Mouse (Mus musculus): ENCODE data around the gene Zfp74. TPM values are rescaled to one million over a fixed set of nuclear protein-coding genes. Genes with fewer than 3 reads are reported as not detected.

Zfp74 gene
- polyA plus RNA-seq (2016; fragmentation: Nextera tagmentation; extraction: Ambion mirVana): 16.4 and 17.2 TPM in 2 replicates

DNA sequence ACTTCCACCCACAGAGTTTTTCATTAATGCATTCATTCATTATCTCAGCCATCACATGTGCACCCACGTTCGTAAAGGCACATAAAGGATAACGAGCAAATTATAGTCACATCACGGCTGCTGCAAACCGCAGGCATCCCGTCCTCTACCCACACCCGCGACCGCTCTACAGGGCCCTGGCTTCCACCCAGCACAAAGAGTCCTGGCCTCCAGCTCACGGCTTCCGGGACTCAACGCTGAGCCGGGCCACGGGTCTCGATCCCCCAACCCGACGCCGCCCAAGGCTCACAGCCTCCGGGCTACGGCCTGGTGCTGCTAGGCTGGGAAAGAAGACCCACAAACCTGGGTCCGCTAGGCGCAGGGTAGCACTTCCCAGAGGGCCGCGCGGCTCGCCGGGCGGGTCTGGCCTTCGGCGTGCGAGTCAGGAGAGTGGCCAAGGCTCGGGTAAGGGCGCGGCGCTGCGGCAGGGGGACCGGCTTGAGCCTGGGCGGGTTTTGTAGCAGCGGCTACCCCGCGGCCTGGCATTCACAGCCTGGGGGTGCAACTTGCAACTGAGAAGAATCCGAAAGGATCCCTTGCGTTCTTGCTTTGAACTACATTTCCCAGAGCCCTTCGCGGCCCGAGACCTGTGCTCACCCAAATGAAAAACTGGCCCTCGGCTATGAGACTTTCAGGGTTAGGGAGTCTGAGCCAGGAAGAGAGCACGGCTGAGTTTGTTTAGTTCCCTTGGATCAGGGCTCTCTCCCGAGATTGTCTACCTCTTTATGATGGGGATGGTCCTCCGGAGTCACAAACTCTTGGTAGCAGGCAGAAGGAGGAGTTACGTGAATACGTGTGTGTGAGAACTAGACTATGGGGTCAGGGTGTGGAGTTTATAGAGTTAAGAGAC is at the start of gene Zfp74:
TSS of gene Zfp74 (minus strand) at position 577 of the 889 bp plus-strand sequence.
- 2% methylated on average over 52 of the region's 52 CpGs for WGBS
- Histone ChIP-seq H3K27ac (peak within 1 kb of the TSS; percentile 94), H3K4me2 (replicated peaks) (peak within 1 kb of the TSS; percentile 61), H3K36me3 (peaks cover 8% of the 10 kb centered on the region; the same call in 1 of the 2 replicates), H3K4me1 (no peaks in the 10 kb centered on the region; the same call in 1 of the 2 replicates), H3K27me3 (no peaks in the 10 kb centered on the region), H3K9me3 (replicated peaks) (no peaks in the 10 kb centered on the region), H3K9ac (peak within 1 kb of the TSS; percentile 90), H3K4me3 (peak within 1 kb of the TSS; percentile 77)
- ATAC-seq (ENCODE audit: low FRiP score): peak; percentile 94

DNA sequence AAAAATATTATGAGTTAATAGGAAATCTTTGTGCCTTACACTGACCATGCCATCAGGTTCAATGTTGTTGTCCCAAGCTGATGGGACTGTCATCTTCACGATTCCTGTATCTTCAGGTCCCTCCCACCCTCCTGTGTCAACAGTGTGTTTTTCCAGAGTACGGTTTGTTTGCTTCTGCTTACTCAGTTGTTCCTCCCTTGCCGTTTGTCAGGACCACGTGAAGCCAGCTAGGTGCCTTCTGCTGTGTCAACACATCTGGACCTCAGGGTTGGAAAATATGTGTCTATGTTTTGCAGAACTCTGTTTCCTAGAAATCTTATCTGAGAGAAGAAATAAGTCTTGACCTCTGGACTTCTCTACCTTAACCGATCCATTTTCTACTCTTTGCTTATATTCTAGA is 46.7 kb upstream of the Zfp74 start:
- no peaks in the 10 kb centered on the region for H3K27me3 ChIP-seq
- H3K9me3 ChIP-seq (replicated peaks): no peaks in the 10 kb centered on the region
- 93% methylated on average over 5 of the region's 5 CpGs for WGBS
- H3K4me1 ChIP-seq: no peaks in the 10 kb centered on the region
- H3K27ac ChIP-seq: no peak overlapping the region
- H3K4me2 ChIP-seq (replicated peaks): no peak overlapping the region
- no peak for ATAC-seq (ENCODE audit: low FRiP score)
- H3K9ac ChIP-seq: no peak overlapping the region
- H3K4me3 ChIP-seq: no peak overlapping the region
- H3K36me3 ChIP-seq: peaks cover 55% of the 10 kb centered on the region

DNA sequence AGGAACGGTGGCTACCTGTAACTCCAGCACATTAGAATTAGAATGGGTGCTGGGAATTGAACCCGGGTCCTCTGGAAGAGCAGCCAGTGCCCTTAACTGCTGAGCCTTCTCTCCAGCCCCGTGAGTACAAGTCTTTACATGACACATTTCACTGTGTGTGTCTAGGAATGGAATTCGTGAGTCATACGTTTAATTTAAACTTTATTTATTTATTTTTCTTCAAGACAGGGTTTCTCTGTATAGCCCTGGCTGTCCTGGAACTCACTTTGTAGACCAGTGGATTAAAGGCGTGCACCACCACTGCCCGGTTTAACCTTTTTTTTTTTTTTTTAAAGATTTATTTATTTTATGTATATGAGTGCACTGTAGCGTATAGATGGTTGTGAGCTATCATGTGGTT is 41.2 kb upstream of the Zfp74 start:
- no peak for ATAC-seq (ENCODE audit: low FRiP score)
- H3K36me3 ChIP-seq: peaks cover 77% of the 10 kb centered on the region
- no peak overlapping the region for H3K27ac ChIP-seq
- H3K27me3 ChIP-seq: no peaks in the 10 kb centered on the region
- H3K9me3 ChIP-seq (replicated peaks): no peaks in the 10 kb centered on the region
- no peak overlapping the region for H3K4me3 ChIP-seq
- 94% methylated on average over 8 of the region's 8 CpGs for WGBS
- H3K4me2 ChIP-seq (replicated peaks): no peak overlapping the region
- H3K4me1 ChIP-seq: no peaks in the 10 kb centered on the region
- H3K9ac ChIP-seq: no peak overlapping the region

DNA sequence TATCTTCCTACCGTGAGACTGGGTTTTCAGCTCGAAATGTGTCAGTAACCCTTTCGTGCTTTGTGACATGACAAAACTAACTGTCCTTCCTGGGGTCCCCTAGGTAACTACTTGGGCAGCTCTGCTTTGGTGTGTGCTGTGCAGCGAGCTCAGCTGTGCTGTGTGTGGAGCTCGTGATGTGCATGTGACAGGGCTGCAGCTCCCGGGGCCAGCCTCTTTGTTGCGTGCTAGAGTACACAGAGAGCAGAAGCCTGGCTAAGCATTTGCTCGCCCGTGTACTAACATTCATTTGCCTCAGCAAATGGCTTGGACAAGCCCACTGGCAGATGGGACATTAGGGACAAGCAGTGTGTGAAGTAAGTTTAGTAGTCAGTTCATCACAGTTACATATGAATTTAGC is 39.5 kb upstream of the Zfp74 start:
- H3K27me3 ChIP-seq: no peaks in the 10 kb centered on the region
- no peak for ATAC-seq (ENCODE audit: low FRiP score)
- H3K4me1 ChIP-seq: no peaks in the 10 kb centered on the region
- H3K27ac ChIP-seq: no peak overlapping the region
- no peaks in the 10 kb centered on the region for H3K9me3 ChIP-seq (replicated peaks)
- H3K4me2 ChIP-seq (replicated peaks): no peak overlapping the region
- peaks cover 69% of the 10 kb centered on the region for H3K36me3 ChIP-seq
- WGBS: 95% methylated on average over 9 of the region's 9 CpGs
- no peak overlapping the region for H3K9ac ChIP-seq
- no peak overlapping the region for H3K4me3 ChIP-seq

DNA sequence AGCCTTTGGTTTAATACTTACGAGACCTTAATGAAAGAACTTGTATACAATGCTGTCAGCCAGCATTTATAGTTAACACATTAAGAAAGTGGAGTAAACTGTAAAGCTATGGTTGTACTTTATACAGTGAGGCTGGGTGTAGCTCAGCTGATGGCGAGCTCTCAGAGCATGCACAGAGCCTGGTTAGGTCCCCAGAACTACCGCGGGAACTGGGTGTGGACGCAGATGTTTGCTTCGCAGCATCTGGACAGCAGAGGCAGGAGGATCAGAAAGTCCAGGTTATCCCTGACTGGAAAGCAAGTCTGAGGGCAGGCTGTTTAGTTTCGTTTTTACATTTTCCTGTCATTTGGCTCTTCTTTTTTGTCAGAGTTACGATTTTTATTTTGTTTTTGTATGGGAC is 38.8 kb upstream of the Zfp74 start:
- 96% methylated on average over 8 of the region's 8 CpGs for WGBS
- H3K36me3 ChIP-seq: peaks cover 68% of the 10 kb centered on the region
- H3K9me3 ChIP-seq (replicated peaks): no peaks in the 10 kb centered on the region
- no peaks in the 10 kb centered on the region for H3K4me1 ChIP-seq
- H3K9ac ChIP-seq: no peak overlapping the region
- no peaks in the 10 kb centered on the region for H3K27me3 ChIP-seq
- H3K4me2 ChIP-seq (replicated peaks): no peak overlapping the region
- H3K27ac ChIP-seq: no peak overlapping the region
- ATAC-seq (ENCODE audit: low FRiP score): no peak
- H3K4me3 ChIP-seq: no peak overlapping the region

DNA sequence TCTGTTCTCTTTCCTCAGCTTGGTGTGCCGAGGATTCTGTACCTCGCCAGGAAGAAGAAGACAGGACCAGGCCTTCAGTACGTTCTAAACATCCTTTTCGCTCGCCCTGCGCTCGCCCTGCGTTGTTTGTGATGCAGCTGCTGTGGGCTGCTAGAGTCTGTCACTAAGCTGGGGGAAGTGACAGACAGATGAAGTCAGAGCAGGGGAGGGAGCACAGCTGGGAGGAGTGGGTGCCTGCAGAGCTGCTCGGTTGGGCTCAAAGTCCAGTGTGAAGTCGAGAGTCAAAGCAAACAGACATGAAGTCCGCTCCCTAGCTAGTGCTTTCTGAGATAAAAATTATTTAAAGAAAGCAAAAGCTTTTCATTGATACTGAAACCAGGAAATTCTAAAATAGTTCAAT is 35.1 kb upstream of the Zfp74 start:
- no peak for ATAC-seq (ENCODE audit: low FRiP score)
- H3K36me3 ChIP-seq: peaks cover 60% of the 10 kb centered on the region
- WGBS: 80% methylated on average over 11 of the region's 11 CpGs

DNA sequence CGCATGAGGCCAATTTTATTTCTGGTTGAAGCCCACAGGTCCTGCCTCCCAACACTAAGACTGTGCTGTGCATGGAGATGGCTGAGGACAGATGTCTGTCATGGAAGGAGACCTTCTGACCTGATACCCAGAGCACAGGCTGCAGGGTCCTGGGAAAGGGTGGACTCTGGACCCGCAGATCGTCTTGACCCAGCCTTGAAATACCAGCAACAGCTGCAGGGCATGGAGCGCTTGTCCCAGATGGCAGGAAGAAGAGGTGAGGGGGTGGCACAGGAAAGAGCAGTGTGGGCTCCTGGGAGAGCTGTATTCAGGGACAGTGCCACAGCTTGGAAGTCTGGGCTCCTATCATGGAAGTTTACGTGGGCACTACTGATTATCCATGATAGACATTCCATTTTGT is 33.7 kb upstream of the Zfp74 start:
- 97% methylated on average over 5 of the region's 5 CpGs for WGBS
- Histone ChIP-seq H3K4me2 (replicated peaks) (no peak overlapping the region), H3K27ac (no peak overlapping the region), H3K4me3 (no peak overlapping the region), H3K9me3 (replicated peaks) (no peaks in the 10 kb centered on the region), H3K27me3 (no peaks in the 10 kb centered on the region), H3K36me3 (peaks cover 51% of the 10 kb centered on the region), H3K4me1 (peaks cover 14% of the 10 kb centered on the region), H3K9ac (no peak overlapping the region)
- ATAC-seq (ENCODE audit: low FRiP score): no peak

More for the DNA sequence above, 35.1 kb upstream of the Zfp74 start:
- H3K4me2 ChIP-seq (replicated peaks): no peak overlapping the region
- H3K4me3 ChIP-seq: no peak overlapping the region
- no peaks in the 10 kb centered on the region for H3K9me3 ChIP-seq (replicated peaks)
- no peak overlapping the region for H3K27ac ChIP-seq
- H3K4me1 ChIP-seq: peaks cover 8% of the 10 kb centered on the region
- no peak overlapping the region for H3K9ac ChIP-seq
- H3K27me3 ChIP-seq: no peaks in the 10 kb centered on the region

DNA sequence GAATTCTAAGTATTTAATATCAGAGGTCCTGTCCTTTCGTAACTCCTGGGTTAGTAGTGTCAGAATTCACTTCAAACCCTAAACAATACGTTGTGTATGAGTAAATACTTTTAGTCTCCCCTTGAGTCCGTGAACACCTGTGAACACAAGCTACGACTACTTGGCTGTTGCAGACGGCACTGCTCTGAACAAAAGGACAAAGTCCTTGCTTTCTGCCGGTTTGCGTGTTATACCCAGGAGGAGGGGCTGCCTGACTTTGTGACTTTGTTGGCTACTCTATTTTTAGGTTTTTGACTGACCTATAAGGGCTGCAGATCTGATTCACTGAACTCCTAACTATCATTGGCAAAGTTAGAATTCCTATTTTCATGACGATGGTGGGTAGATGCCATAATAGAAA is 32.2 kb upstream of the Zfp74 start:
- no peaks in the 10 kb centered on the region for H3K27me3 ChIP-seq
- 93% methylated on average over 8 of the region's 8 CpGs for WGBS
- H3K9me3 ChIP-seq (replicated peaks): no peaks in the 10 kb centered on the region
- no peak overlapping the region for H3K27ac ChIP-seq
- H3K4me3 ChIP-seq: no peak overlapping the region
- peaks cover 38% of the 10 kb centered on the region for H3K36me3 ChIP-seq
- H3K4me2 ChIP-seq (replicated peaks): no peak overlapping the region
- H3K4me1 ChIP-seq: peaks cover 17% of the 10 kb centered on the region
- ATAC-seq (ENCODE audit: low FRiP score): no peak
- no peak overlapping the region for H3K9ac ChIP-seq

DNA sequence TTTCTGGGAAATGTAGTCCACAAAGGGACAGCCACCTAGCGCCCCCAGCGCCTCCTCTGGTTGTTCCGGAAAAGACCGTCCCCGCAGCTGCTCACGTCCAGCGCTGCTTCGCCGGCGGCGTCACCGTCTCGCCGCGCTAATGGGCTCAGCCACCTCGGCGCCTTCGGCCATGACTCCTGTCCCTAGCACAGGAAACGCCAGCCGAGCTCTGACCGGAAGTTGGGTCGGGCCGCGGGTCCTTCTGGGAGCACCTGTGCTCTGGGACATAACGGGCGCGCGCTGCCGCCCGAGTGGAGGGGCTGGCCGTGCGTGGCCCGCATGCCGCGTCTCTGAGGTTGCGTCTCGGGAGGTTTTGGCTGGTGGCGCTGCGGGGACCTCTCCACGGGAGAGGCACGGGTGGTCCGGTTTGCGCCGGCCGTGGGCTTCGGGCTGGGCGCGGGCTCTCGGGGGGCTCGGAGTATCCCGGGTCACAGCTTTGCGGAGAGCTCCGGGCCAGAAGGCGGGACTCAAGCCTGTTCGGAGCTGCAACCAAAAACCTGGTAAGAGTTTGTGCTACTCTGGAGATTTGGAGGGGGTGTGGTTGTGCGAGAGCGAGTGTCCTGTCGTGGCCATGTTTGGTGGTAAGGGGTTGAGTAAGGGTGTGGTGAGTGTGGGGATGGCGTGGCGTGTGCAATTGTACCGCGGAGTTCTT is 29.9 kb upstream of the Zfp74 start, which contains the start of gene Zfp568:
TSS of gene Zfp568 (plus strand) at position 266 of the 691 bp plus-strand sequence.
- under 1% methylated on average over 62 of the region's 62 CpGs for WGBS
- Histone ChIP-seq H3K4me2 (replicated peaks) (peak within 1 kb of the TSS; percentile 63), H3K4me1 (peaks cover 17% of the 10 kb centered on the region), H3K27me3 (no peaks in the 10 kb centered on the region), H3K9me3 (replicated peaks) (no peaks in the 10 kb centered on the region), H3K27ac (peak within 1 kb of the TSS; percentile 93), H3K9ac (peak within 1 kb of the TSS; percentile 85), H3K4me3 (peak within 1 kb of the TSS; percentile 89), H3K36me3 (peaks cover 28% of the 10 kb centered on the region)
- ATAC-seq (ENCODE audit: low FRiP score): peak; percentile 96

DNA sequence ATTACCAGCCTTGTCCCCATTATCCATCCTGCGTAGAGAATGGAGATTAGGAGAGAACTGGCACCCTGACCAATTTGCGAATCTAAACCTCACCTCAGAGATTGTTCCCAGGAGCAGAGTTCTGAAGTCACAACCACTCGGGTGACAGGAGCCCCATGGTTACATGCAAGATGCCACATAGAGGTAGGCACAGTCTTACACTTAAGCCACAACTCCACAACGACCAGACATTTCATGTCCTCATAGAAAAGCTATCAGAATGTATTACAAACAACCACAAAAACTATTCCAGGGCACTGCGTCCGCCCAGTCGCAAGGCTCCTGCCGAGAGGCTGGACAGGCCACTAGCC is 29.4 kb upstream of the Zfp74 start:
- Histone ChIP-seq H3K9ac (peak overlapping the region; percentile 85), H3K9me3 (replicated peaks) (no peaks in the 10 kb centered on the region), H3K27me3 (no peaks in the 10 kb centered on the region), H3K4me3 (peak overlapping the region; percentile 89), H3K4me1 (peaks cover 17% of the 10 kb centered on the region), H3K36me3 (peaks cover 25% of the 10 kb centered on the region), H3K4me2 (replicated peaks) (peak overlapping the region; percentile 63), H3K27ac (peak overlapping the region; percentile 93)
- ATAC-seq (ENCODE audit: low FRiP score): no peak; the same call in 1 of the 2 replicates
- WGBS: under 1% methylated on average over 8 of the region's 8 CpGs

DNA sequence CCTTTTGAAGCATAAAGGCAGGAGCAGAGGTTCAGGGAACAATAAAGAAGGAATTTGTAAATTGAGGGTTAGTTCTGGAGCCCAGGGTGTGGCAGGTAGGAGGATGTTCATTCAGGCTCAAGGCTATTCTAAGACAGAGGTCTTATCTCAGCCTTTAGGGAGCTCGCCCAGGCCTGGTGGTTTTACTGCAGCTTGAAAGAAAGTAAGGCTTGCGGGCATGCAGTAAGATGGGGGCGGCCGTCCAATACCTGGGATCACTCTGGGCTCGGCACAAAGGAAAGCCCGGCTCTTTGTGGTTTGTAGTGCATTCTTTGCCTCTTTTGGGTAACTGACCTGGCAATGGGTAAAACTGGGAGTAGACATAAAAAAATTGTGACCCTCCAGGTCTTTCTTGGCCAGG is 29.0 kb upstream of the Zfp74 start:
- Histone ChIP-seq H3K27ac (peak overlapping the region; percentile 93), H3K4me3 (peak overlapping the region; percentile 89), H3K4me2 (replicated peaks) (peak overlapping the region; percentile 63), H3K4me1 (peaks cover 17% of the 10 kb centered on the region), H3K27me3 (no peaks in the 10 kb centered on the region), H3K9ac (peak overlapping the region; percentile 85), H3K9me3 (replicated peaks) (no peaks in the 10 kb centered on the region), H3K36me3 (peaks cover 22% of the 10 kb centered on the region)
- 29% methylated on average over 6 of the region's 6 CpGs for WGBS
- ATAC-seq (ENCODE audit: low FRiP score): peak; percentile 18

DNA sequence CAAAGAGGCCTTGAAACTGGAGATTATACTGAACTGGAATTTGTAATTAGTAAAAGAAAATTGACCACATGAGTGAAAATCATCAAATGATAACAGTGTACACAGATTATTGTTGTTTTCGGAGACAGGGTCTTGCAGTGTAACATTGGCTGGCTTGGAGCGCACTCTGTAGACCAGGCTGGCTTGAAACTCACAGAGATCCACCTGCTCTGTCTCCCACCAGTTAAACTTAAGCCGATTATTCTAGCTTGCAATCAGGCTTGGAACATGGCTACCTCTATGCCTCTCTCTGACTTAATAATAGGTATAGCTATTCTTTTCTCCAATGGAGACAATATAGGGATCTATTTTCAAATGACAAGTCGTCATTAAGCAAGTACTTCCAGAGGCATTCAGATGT is 28.5 kb upstream of the Zfp74 start:
- peak overlapping the region; percentile 63 for H3K4me2 ChIP-seq (replicated peaks)
- peak overlapping the region; percentile 89; the same call in 1 of the 2 replicates for H3K4me3 ChIP-seq
- H3K4me1 ChIP-seq: peaks cover 17% of the 10 kb centered on the region

More for the DNA sequence above, 28.5 kb upstream of the Zfp74 start:
- WGBS: 84% methylated on average over 4 of the region's 4 CpGs
- no peaks in the 10 kb centered on the region for H3K9me3 ChIP-seq (replicated peaks)
- peaks cover 16% of the 10 kb centered on the region for H3K36me3 ChIP-seq
- no peaks in the 10 kb centered on the region for H3K27me3 ChIP-seq
- H3K27ac ChIP-seq: no peak overlapping the region
- H3K9ac ChIP-seq: peak overlapping the region; percentile 85; the same call in 1 of the 2 replicates
- ATAC-seq (ENCODE audit: low FRiP score): no peak
